In genomic region chr5:140596927-140597588, GRCm38 (mm10) we compare ENCODE assay signal across 8 mouse cellular contexts. TPM values are rescaled to one million over a fixed set of nuclear protein-coding genes. Genes with fewer than 3 reads are reported as not detected.
DNase-seq lines count a peak whose midpoint lies in the region; ATAC-seq and TF ChIP-seq lines count a peak whose summit lies in the region.

No protein-coding gene starts in this region.

- no peak for TF ChIP-seq EP300 in stomach, postnatal 0 days (optimal IDR thresholded peaks at IDR 0.05)

- no peaks in the 10 kb centered on the region for H3K27me3 ChIP-seq in intestine, embryonic 14.5 days (replicated peaks; ENCODE audit: control insufficient read depth, insufficient read depth, low read length)
- no peaks in the 10 kb centered on the region for H3K27me3 ChIP-seq in lung, embryonic 14.5 days (ENCODE audit: insufficient read depth, low read length)
- no peaks in the 10 kb centered on the region for H3K27me3 ChIP-seq in stomach, postnatal 0 days (ENCODE audit: control insufficient read depth, insufficient read depth, low read length)

- peak; percentile 81 for ATAC-seq in CD4-positive, CD25-positive, alpha-beta regulatory T cell, adult 4 months
- ATAC-seq in intestine, embryonic 14.5 days (replicated peaks; ENCODE audit: low FRiP score, low TSS enrichment, low read depth) = peak; percentile 33
- peak; percentile 42; the same call in 1 of the 2 replicates for ATAC-seq in lung, embryonic 14.5 days (ENCODE audit: insufficient read depth)
- peak; percentile 82 for ATAC-seq in stomach, postnatal 0 days (ENCODE audit: low FRiP score, low TSS enrichment)

- peak; percentile 65 for DNase-seq in adrenal gland, postnatal 36 days
- no peak for DNase-seq in intestine, embryonic 14.5 days (ENCODE audit: low spot score)
- DNase-seq in lung, embryonic 14.5 days = peak; percentile 38
- DNase-seq in stomach, postnatal 0 days (ENCODE audit: low spot score) = peak; percentile 77
- no peak for DNase-seq in cerebellum, adult 9-11 months
- no peak for DNase-seq in right cerebral cortex, postnatal 36 days (ENCODE audit: low spot score in 2 of 2)
- DNase-seq in right cerebral cortex, adult 18-20 months = no peak

- TF ChIP-seq CTCF in lung, embryonic 14.5 days (IDR thresholded peaks at IDR 0.05; ENCODE audit: low read depth) = no peak
- TF ChIP-seq CTCF in stomach, postnatal 0 days (IDR thresholded peaks at IDR 0.05; ENCODE audit: low read depth) = no peak

- no peak overlapping the region for H3K4me2 ChIP-seq in intestine, embryonic 14.5 days (ENCODE audit: low read length)
- 0 out of 2 replicates have a peak overlapping the region, but pooled peaks have one; percentile 25 for H3K4me2 ChIP-seq in lung, embryonic 14.5 days
- no peak overlapping the region; the same call in 1 of the 2 replicates for H3K4me2 ChIP-seq in stomach, postnatal 0 days (replicated peaks; ENCODE audit: low read depth)

- H3K9ac ChIP-seq in intestine, embryonic 14.5 days (ENCODE audit: low read length) = 0 out of 2 replicates have a peak overlapping the region, but pooled peaks have one; percentile 1
- H3K9ac ChIP-seq in lung, embryonic 14.5 days = no peak overlapping the region; the same call in 1 of the 2 replicates
- H3K9ac ChIP-seq in stomach, postnatal 0 days (ENCODE audit: low read length) = 0 out of 2 replicates have a peak overlapping the region, but pooled peaks have one; percentile 13

- WGBS in intestine, embryonic 14.5 days = 50% methylated on average over 18 of the region's 18 CpGs
- 32% methylated on average over 18 of the region's 18 CpGs for WGBS in lung, embryonic 14.5 days
- 39% methylated on average over 18 of the region's 18 CpGs for WGBS in stomach, postnatal 0 days

- H3K4me3 ChIP-seq in intestine, embryonic 14.5 days (ENCODE audit: low read depth, low read length) = no peak overlapping the region
- no peak overlapping the region for H3K4me3 ChIP-seq in lung, embryonic 14.5 days (ENCODE audit: low read depth, low read length)
- H3K4me3 ChIP-seq in stomach, postnatal 0 days (ENCODE audit: low read depth, low read length) = no peak overlapping the region

- H3K36me3 ChIP-seq in intestine, embryonic 14.5 days (ENCODE audit: control insufficient read depth, insufficient read depth, low read length) = no peaks in the 10 kb centered on the region
- H3K36me3 ChIP-seq in lung, embryonic 14.5 days (ENCODE audit: insufficient read depth) = no peaks in the 10 kb centered on the region
- H3K36me3 ChIP-seq in stomach, postnatal 0 days (ENCODE audit: control insufficient read depth, insufficient read depth, low read length) = no peaks in the 10 kb centered on the region

- no peaks in the 10 kb centered on the region for H3K9me3 ChIP-seq in intestine, embryonic 14.5 days (ENCODE audit: control insufficient read depth, low read length)
- no peaks in the 10 kb centered on the region for H3K9me3 ChIP-seq in lung, embryonic 14.5 days (ENCODE audit: low read depth, low read length)
- no peaks in the 10 kb centered on the region for H3K9me3 ChIP-seq in stomach, postnatal 0 days (ENCODE audit: control insufficient read depth, low read length)

- peaks cover 14% of the 10 kb centered on the region for H3K4me1 ChIP-seq in intestine, embryonic 14.5 days (replicated peaks; ENCODE audit: control insufficient read depth, insufficient read depth, low read length)
- H3K4me1 ChIP-seq in lung, embryonic 14.5 days (ENCODE audit: insufficient read depth) = no peaks in the 10 kb centered on the region; the same call in 1 of the 2 replicates
- peaks cover 3% of the 10 kb centered on the region; the same call in 1 of the 2 replicates for H3K4me1 ChIP-seq in stomach, postnatal 0 days (replicated peaks; ENCODE audit: control insufficient read depth, insufficient read depth)

- no peak overlapping the region for H3K27ac ChIP-seq in intestine, embryonic 14.5 days (ENCODE audit: low read depth)
- peak overlapping the region; percentile 42; the same call in 1 of the 2 replicates for H3K27ac ChIP-seq in lung, embryonic 14.5 days (ENCODE audit: low read depth)
- peak overlapping the region; percentile 58; the same call in 1 of the 2 replicates for H3K27ac ChIP-seq in stomach, postnatal 0 days (replicated peaks)

RNA-seq across cellular contexts. Expression of gene Lfng, which starts 10.1 kb away (rescaled TPM):
- polyA plus RNA-seq in CD4-positive, CD25-positive, alpha-beta regulatory T cell, adult 4 months (2017; shearing (Covaris generic)) = 10 to 100 TPM; 24.2 to 26.2 TPM
- 10 to 100 TPM in 1 of 2 experiments, 1 to 10 TPM in 1; 9.6 to 12.7 TPM for total RNA-seq in adrenal gland, postnatal 36 days (2021)
- polyA plus RNA-seq in intestine, embryonic 14.5 days (2014; fragmentation: Nextera tagmentation; extraction: Ambion mirVana) = 12.6 and 15.4 TPM in 2 replicates
- 20.5 and 22.0 TPM in 2 replicates for polyA plus RNA-seq in lung, embryonic 14.5 days (2014; fragmentation: Nextera tagmentation; extraction: Ambion mirVana)
- polyA plus RNA-seq in stomach, postnatal 0 days (2015; fragmentation: Nextera tagmentation; extraction: Ambion mirVana) = 11.1 and 11.4 TPM in 2 replicates

RNA-seq across cellular contexts. Expression of gene Grifin, which starts 32.2 kb away (rescaled TPM):
- 1 to 10 TPM; 1.5 to 3.8 TPM for polyA plus RNA-seq in CD4-positive, CD25-positive, alpha-beta regulatory T cell, adult 4 months (2017; shearing (Covaris generic))
- not detected for total RNA-seq in adrenal gland, postnatal 36 days (2021)
- polyA plus RNA-seq in intestine, embryonic 14.5 days (2014; fragmentation: Nextera tagmentation; extraction: Ambion mirVana) = 0.54 TPM in 1 of 2 replicates, not detected in the other
- not detected in 2 replicates for polyA plus RNA-seq in lung, embryonic 14.5 days (2014; fragmentation: Nextera tagmentation; extraction: Ambion mirVana)
- polyA plus RNA-seq in stomach, postnatal 0 days (2015; fragmentation: Nextera tagmentation; extraction: Ambion mirVana) = 0.17 TPM in 2 replicates

RNA-seq across cellular contexts. Expression of gene Ttyh3, which starts 51.8 kb away (rescaled TPM):
- polyA plus RNA-seq in CD4-positive, CD25-positive, alpha-beta regulatory T cell, adult 4 months (2017; shearing (Covaris generic)) = 1 to 10 TPM; 4.9 to 6.7 TPM
- 100 to 1,000 TPM in 1 of 2 experiments, 10 to 100 TPM in 1; 42.4 to 108 TPM for total RNA-seq in adrenal gland, postnatal 36 days (2021)
- 39.5 and 44.8 TPM in 2 replicates for polyA plus RNA-seq in intestine, embryonic 14.5 days (2014; fragmentation: Nextera tagmentation; extraction: Ambion mirVana)
- 56.4 and 61.6 TPM in 2 replicates for polyA plus RNA-seq in lung, embryonic 14.5 days (2014; fragmentation: Nextera tagmentation; extraction: Ambion mirVana)
- 8.5 and 9.6 TPM in 2 replicates for polyA plus RNA-seq in stomach, postnatal 0 days (2015; fragmentation: Nextera tagmentation; extraction: Ambion mirVana)

Comparison
In these comparisons a context has a peak if more than half of its experiments do, and no peak if none do; other contexts are left out.
1. DNase-seq: peak in adrenal gland, postnatal 36 days (2 of 2), lung, embryonic 14.5 days (single experiment) and stomach, postnatal 0 days (single experiment); none in intestine, embryonic 14.5 days (single experiment), cerebellum, adult 9-11 months (single experiment), right cerebral cortex, postnatal 36 days (0 of 2) and right cerebral cortex, adult 18-20 months (single experiment).
2. Peak in every context shown above with its lines, with median percentiles within 50 percentile points of each other: ATAC-seq.